Mouse (Mus musculus): ENCODE data around the gene Elavl2. TPM values are rescaled to one million over a fixed set of nuclear protein-coding genes. Genes with fewer than 3 reads are reported as not detected.

Elavl2 gene
- polyA plus RNA-seq, 1 experiment from 2014 or later, result 1.9 TPM

Small RNA genes within 50 kb of the gene (microRNA-seq; reads per million reads assigned to microRNA genes)
- gene Mir6402, result not detected
